Mouse (Mus musculus) right cerebral cortex, adult 2 months (tissue): ENCODE results near the gene C1ql1.
"Not testable (repeated sequence)": the region's sequence is repeated elsewhere in the genome, so short reads cannot be mapped to it uniquely, and the experiment has no call there.

Experiments used
- DNase-seq, 2 experiments: peaks; one replicate each; pipeline ENCODE4 v3.0.0; 2021 to 2022; ENCODE audit warnings: low spot score in 2 of 2

C1ql1 gene

DNA sequence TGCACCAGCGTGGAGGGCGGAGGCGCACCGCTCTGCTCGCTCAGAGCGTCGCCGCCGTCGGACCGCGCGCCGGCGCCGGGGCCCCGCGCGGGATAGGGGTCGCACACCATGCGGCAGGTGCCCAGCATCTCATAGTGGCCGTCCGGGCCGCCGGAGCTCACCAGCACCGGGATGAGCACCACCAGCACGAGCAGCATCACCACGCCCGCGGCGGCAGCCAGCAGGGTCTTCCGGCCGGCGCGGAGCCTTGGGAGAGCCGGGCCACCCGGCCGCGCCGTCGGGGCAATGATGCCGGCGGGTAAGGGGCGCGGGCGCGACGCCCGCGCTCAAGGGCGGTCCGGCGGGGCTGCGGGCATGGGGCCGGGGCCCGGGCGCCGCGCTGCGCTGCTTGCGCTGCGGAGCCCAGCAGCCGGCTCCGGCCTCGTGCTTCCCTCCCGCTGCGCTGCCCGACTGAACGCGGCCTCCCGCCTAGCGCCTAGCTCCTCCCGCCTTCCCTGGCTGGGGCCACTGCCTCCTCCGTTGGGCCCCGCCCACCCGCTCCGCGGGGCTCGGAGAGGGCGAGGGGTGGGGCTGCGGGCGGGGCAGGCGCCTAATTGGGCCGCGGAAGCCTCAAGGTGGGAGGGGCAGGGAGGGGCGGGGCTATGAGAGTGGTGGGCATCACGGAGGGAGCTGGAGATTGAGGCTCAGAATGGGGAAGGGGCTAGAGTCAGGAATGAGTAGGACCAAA is at the start of gene C1ql1:
C1ql1 (minus strand) TSS at position 424 of the 727 bp plus-strand sequence.
- DNase-seq: peak in 1 of 2 experiments; percentile 41

DNA sequence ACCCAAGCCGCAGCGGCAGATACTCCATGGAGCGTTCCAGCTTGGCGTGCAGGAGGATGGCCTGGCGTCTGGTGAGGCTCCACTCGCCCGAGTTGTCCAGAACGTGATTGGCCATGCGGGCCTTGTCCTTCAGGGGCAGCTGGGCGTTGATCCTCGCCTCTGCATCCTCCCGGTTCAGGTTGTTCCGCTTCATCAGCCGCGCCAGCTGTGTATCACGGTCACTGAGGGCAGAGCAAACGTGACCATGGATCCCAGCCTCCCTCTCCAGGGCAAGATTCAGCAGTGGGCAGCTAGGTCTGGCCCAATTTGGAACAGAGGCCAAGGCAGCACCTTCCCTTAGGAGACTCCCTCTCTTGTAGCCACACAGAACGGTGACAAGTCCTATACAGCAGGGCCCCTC is 48.5 kb upstream of the C1ql1 start:
- no peak for DNase-seq

DNA sequence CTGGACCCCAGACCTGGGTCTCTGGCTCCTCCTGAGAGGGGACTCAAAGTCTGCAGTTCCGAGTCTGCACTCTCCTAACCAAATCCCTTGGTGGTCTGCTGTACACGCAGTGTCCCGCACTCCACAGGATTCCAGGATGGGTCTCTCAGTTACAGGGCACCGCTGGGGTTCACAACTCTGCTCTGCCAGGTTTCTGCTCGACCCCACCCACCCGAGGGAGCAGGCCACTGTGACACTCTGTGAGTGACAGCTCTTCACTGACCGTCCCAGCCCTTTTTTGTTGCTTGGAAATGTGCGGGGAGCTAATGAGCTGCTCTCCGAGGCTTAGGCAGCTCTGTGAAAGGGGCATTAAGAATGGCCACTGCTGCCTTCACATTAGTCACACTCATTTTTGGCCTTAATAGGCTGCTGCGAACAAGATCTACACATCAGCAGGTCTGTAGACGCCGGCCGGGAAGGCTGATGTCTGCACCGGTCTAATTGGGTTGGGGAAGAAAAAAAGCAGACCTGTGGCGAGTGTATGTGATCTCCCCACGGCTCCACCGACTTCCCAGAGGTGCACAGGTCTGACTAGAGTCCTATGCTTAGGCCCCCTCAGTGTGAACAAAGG is 47.0 kb upstream of the C1ql1 start:
- no peak for DNase-seq

DNA sequence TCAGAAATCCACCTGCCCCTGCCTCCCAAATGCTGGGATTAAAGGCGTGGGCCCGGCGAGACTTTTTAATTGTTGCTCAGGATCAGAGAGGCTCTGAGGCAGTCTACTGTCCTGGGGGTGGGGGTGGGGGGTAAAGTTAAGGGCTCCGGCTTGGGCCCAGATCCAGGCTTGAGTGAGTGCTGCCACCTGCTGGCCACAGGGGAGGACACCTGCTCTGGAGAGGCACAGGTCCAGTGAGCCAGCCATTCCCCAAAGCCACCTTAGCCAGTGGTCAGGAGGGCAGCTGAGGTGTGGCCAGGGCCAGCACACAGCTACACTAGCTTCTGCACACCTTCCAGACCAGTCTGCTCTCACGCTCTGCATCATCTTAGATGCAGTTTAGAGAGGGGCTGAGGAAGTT is 46.5 kb upstream of the C1ql1 start:
- peak; percentile 70 to 72 for DNase-seq

DNA sequence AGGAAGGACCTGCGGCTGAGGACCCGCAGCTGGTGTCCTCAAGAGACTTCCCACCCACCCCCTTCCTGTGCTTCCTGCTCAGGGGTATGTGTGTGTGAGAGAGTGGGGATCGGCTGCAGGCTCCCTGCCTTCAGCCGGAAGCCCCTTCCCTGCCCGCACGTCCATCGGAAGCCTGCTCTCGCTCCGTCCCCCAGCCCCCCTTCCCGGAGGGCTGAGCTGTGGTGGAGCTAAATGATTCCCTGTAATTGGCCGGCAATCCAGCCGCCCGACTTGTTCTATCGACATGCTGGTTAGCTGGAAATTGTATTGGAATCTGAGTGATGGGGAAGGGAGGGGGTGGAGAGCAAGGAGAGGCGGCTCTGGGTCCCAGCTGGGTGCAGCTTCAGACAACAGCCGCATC is 45.2 kb upstream of the C1ql1 start:
- no peak for DNase-seq

DNA sequence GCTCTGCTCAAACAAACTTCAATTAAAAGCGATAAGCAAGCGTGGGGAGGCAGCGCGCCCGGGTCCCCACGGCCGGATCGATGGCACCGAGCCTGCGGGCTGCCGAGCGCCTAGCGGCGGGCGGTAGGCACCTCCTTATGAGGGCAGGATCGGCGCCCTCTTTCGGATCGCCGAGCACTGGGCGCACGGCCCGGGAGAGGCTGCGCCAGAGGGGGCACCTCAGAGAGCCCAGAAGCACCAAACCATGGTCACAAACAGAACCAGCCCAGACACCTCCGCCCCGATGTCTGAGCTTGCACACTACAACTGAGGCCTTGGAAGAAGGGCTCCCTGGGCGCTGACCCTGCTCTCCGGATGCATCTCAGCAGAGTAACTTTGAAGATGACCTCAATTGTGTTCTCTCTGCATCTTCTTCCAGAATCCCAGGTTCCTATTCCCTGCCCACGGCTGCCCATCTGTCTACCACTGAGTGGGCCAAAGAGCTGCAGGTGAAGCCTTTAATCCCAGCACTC is 43.7 kb upstream of the C1ql1 start:
- peak; percentile 38 to 43 for DNase-seq

DNA sequence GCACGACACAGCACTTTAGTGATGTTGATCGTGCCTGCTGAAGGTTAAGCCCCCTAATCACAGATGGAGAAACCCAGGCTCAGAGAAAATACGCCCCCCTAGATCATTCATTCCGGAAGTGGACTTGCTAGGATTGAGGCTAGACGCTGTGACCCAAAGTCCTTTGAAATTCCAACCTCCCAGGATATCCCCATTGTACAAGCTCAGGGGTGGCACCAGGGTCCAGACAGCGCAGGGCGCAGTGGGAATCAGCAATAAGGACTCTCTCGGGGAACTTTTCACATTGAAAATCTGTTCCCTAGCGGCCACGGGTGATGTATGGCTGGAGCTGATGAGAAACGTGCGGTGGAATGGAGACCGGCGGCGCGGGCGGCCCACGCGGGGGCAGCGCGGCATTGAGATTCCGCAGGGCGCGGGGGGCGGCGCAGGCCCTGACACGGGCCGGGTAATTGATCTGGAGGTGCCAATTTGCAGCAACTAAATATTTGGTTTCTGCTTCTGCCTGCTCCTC is 43.2 kb upstream of the C1ql1 start:
- no peak for DNase-seq

DNA sequence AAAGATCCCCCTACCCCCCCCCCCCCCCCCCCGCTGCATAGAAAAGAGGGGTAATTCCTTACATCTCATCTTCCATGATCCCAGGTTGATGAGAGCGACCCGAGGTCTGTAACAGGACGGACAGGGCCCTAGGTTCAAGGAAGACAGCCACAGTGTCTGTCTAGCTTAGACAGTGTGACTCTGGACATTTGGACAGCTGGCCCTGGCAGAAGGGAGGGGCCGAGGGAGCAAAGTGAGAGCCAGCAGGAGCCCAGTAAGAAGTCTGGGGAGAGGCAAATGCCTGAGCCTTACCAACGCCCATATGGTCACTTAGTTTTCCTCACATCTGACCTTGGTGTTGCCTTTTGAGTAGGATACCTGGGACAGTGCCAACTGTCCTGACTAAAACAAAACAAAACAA is 38.7 kb upstream of the C1ql1 start:
- DNase-seq: no peak

DNA sequence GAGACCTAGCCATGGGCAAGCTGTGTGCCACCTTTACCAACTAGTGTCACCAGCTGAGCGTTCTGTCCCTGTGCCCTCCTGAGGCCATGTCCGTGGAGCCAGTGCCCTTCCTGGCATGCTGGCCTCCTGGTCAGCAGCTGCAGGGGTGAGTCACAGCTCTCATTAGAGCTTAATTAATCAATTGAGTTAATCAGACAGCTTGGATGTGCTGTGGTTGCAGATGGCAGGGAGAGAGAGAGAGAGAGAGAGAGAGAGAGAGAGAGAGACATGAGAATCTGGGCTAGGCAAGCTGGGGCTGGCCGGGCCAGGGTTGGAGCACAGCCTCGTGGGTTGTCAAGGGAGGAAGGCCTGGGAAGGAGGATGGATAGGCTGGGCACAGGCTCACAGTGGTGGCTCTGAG is 38.1 kb upstream of the C1ql1 start:
- no peak for DNase-seq

DNA sequence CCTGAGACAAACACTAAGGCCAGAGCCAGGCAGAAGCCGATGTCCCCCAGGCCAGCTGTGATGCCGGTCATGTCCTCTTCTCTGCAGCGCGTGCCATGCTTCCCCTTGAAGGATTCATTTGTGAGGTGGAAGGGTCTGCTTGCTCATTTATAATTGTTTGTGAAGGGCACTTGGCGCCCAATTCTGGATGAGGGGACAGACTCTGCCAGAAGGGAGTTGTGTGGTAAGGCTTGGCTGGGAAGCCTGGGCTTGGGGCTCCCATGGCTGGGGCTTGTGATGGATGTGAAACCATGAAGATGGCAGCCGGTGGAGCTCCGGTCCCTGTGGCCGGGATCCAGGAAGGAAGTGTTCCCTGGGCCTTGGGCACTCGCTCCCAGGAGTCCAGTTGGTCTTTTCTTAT is 37.6 kb upstream of the C1ql1 start:
- no peak for DNase-seq

DNA sequence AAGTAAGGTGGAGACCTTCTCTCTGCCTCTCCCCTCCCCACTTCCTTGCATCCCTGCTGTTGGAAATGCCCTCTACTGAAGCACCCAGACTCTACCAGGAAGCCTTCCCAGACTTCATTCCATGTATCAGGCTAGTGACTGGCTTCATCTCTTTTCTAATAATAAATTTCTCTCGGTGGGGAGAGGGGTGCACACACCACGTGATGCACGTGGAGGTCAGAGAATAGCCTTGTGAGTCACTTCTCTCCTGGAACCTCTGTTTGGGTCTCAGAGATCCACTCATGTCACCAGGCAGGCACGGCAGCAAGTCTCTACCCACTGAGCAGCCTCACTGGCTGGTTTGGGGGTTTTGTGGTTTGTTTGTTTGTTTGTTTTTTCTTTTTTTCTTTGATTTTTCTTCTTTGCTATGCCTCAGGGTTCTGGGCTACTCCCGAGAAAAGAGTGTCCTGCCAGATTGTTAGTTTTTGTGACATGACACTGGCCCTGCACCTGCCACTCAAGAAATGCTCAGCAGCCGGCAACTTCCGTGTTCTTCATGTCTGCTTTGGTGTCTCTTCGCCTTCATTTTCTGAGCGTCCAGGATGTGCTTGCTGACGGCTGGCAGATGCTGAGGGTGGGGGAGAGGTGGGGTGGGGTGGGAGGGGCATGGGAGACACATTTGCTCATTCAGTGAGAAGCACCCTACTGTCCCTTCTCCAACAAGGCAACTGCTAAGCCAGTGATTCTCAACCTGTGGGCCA is 34.8 kb upstream of the C1ql1 start:
- no peak for DNase-seq

DNA sequence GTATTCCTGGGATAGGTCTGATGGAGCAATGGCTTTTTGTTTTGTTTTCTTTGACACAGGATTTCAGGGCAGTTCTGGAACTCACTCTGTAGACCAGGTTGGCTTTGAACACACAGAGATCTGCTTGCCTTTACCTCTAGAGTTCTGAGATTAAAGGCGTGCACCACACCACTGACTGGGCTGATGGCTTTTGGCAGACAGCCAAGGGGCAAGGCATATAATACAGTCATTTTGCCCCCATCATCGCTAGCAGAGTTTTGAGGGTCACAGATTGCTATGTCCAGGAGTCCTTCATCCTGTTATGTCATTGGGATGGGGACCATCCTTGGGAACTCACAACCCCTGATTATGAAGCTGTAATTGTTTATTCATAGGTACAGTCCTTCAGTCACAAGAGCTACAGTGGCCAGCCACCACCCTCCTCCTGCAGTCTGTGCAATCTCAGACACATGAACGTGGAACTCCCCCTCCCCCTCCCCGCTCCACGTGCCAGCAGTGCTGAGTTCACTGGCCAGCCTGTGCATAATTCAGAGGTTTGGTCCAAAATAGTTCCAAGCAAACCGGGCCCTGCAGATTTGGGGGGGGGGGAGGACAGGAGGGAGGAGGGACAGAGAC is 31.7 kb upstream of the C1ql1 start:
- no peak for DNase-seq

DNA sequence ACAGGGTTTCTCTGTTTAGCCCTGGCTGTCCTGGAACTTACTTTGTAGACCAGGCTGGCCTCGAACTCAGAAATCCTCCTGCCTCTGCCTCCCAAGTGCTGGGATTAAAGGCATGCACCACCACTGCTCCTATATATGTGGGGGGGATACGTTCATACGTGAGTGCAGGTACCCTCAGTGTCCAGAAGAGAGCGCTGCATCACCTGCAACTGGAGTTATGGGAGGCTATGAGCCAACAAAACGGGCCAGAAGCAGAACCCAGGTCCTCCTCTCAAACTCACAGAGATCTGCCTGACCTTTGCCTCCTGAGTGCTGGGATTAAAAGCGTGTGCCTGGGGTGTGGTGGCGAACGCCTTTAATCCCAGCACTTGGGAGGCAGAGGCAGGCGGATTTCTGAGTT is 29.5 kb upstream of the C1ql1 start:
- DNase-seq: not testable (repeated sequence)

DNA sequence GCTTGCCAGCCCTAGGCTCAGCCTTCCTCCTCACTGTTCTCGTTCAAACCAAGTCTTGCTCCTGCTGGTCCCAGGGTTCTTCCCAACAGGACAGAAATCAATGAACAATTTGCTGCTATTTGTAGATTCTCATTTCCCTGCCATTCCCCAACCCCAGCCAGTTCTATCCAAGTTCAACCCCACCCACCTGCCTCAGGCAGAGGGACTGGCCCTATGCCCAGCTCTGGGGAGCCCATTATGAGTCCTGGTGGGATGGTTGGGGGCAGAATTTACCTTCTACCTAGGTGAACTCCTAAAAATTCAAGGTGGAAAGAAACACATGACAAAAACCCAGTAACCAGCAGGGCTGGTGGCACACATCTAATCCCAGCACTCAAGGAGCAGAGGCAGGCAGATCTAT is 25.8 kb upstream of the C1ql1 start:
- DNase-seq: no peak

DNA sequence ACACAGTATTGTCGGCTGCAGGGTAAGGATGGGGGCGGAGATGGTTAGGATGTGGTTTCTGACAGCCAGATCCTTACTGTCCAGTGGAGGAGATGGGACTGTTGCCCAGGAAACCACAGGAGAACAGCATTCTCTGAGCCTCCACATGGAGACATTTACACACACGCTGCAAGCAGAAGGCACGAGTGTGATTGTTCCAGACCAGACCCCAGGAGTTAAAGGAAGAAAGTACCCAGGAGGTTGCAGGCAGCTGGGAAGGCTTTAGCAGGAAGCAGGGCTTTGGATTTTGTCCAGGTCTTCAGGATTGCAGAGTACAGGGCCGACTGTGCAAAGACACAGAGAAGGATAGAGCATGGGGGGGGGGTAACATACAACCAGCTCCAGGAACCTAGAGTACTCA is 25.1 kb upstream of the C1ql1 start:
- DNase-seq: peak in 1 of 2 experiments; percentile 32

DNA sequence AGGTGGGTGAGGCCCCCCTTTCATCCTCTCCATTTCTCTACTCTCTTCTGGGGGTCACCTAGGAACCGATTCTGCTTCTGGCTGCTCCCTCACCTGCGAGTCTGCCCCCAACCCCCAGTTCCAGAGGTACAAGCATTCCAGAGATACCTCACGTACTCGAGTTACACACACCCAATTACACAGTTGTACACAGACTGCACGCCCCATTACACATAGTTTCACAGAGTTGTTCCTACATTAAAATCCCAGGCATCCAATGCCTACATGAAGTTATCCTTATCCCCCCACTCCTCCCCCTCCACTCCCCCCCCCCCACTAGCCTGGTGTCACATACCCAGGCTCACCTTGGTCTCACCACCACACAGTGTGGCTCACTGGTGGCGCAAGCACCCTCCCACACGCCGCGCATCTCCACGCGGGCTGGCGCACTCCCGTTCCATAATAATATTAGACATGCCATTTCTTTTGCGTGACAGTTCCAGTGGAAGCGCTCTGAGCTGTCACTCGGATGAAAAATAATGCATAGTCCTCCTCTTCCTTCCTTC is 18.1 kb upstream of the C1ql1 start:
- no peak for DNase-seq

DNA sequence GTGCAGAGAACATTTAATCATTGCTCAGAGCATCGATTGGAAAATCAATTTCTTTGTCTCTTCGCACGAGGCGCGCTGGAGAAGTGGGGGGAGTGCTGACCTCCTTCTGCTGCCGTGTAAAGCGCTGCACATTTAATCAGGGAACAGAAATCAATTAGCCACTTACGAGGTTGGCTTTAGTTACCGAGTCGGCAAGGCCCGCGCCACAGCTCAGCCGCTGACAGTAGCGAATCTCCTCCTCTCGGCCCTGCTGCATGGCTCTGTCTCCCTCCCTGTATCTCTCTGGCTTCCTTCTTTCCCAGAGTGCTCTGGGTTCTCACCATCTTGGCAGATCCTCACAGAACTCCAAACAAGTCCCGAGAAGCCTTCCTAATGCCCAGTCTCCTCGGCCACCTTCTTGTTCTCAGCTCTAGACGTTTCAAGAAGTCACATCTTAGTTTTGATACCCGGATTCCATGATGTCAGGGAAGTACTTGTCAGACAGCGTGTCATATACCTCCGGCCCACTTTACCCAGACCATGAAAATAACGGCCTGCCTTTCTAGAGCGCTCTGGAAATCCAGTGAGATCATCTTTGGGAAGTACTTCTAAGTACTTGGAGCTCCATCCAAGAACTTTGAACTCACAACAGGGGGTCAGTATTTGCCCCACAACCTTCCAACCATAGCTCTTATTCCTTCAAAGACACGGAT is 17.5 kb upstream of the C1ql1 start:
- DNase-seq: no peak

DNA sequence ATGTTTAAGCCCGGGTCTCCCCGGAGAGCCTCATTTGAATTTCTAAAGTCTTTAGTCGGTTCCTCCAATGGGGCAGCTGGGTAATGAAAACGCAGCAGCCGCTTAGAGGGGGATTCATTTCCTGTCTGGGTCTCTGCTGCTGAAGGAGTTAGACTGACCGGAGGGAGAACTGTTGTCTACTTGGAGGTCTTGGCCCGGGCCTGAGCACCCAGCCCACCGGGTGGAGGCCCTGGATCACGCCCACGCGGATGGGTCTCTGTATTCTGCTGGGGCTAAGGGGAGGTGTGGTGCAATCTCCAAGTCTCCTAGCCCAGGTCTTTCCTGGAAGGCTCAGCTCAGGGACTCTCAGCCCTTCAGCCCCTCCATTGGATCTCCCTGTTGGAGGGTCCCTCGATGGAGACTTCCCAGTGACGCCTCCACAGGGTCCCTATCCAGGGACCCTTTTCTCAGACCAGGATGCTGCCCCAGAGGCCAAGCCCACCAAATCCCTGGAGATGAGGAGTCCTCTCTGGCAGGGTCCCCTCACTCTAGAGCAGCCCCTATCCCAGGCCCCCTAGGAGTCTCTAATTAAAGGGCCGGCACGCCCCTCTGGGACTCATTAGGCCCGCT is 16.9 kb upstream of the C1ql1 start:
- DNase-seq: no peak

DNA sequence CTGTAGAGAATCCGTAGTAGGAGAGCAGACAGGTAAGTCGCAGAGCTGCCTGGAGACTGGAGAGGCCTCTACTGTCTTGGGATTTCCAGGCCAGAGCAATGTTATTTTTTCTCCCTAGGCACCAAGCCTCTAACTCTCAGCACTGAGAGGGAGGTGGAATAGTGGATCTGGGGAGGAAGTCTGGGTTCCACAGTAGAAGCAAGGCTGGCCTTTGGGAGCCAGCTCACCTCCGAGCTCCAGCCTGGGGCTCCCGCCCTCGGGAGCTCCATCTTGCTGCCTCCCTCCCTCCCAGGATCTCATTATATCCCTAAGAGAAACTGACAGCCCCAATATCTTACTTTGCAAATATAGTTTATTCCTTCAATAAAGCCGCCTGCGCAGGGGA is 16.4 kb upstream of the C1ql1 start:
- no peak for DNase-seq

DNA sequence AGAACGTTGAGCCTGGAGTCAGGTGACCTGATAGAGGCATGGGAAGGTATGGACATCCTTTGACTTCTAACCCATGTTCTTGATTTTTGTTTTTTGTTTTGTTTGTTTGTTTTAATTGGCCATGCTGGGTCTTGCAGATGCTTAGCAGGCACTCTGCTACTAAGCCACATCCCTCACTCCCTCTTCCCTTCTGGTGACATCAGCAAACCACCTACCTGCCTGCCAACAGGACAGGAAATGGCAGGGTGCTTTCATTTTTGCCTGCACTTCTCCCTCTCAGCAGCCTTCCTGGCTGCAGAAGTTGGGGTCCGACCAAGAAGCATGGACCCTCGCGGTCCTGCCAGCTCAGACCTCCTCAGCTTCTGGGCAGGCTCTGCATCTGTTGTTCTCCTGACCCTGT is 14.6 kb upstream of the C1ql1 start:
- no peak for DNase-seq

DNA sequence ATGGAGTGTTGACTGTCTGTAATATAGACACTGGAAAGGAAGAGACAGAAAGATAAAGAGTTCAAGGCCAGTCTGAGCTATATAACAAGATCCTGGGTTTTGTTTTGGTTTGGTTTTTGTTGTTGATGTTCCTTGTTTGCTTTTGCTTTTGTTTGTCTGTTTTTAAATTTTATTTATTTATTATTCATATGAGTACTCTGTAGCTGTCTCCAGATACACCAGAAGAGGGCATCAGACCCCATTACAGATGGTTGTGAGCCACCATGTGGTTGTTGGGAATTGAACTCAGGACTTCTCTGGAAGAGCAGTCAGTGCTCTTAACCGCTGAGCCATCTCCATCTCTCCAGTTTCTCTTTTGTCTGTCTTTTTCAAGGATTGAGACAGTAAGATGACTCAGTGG is 12.4 kb upstream of the C1ql1 start:
- no peak for DNase-seq
